Mouse (Mus musculus) kidney, embryonic 16.5 days (tissue): Measurements from ENCODE around the gene Abcc4. TPM values are rescaled to one million over a fixed set of nuclear protein-coding genes. Genes with fewer than 3 reads are reported as not detected.

Experiments
- ATAC-seq: fragments of 200-750 bp; cut with Nextera tagmentation; 2 replicates; pipeline ENCODE4 v1.8.0; 2017; ENCODE audit warnings: moderate TSS enrichment; ENCODE audit not compliant: low FRiP score, low TSS enrichment
- H3K27ac ChIP-seq: fragments of 300-500 bp; sonication (generic); 2 replicates; pipeline ENCODE4 v1.5.1; 2014; ENCODE audit warnings: low read length
- H3K27me3 ChIP-seq: fragments of 300-500 bp; sonication (generic); 2 replicates; pipeline ENCODE4 v1.6.1; 2014; ENCODE audit warnings: low read length, control low read depth, mixed read lengths; ENCODE audit not compliant: insufficient read depth
- H3K36me3 ChIP-seq: fragments of 300-500 bp; sonication (generic); 2 replicates; pipeline ENCODE4 v1.6.1; 2014; ENCODE audit warnings: low read length, control low read depth, mixed read lengths; ENCODE audit not compliant: insufficient read depth
- H3K4me1 ChIP-seq: fragments of 300-500 bp; sonication (generic); 2 replicates; pipeline ENCODE4 v1.6.1; 2014; ENCODE audit warnings: low read length, control low read depth, mixed read lengths; ENCODE audit not compliant: insufficient read depth
- H3K4me2 ChIP-seq: fragments of 300-500 bp; sonication (generic); replicated peaks from 2 replicates; pipeline ENCODE4 v1.6.1; 2014; ENCODE audit warnings: low read depth, low read length
- H3K4me3 ChIP-seq: fragments of 300-500 bp; sonication (generic); 2 replicates; pipeline ENCODE4 v1.5.1; 2014; ENCODE audit warnings: mild to moderate bottlenecking, low read length
- H3K9ac ChIP-seq: fragments of 300-500 bp; sonication (generic); replicated peaks from 2 replicates; pipeline ENCODE4 v1.6.1; 2014; ENCODE audit warnings: low read length
- H3K9me3 ChIP-seq: fragments of 300-500 bp; sonication (generic); 2 replicates; pipeline ENCODE4 v1.6.1; 2016; ENCODE audit warnings: low read length, control low read depth
- WGBS: fragments of 180-500 bp; shearing (Covaris S2); extraction: QIAGEN DNeasy Blood & Tissue Kit; methylation state at CpG from one replicate; pipeline ENCODE4 v1.1.7; 2014; 5-methylcytosine and 5-hydroxymethylcytosine counted together
- polyA plus RNA-seq: library from polyadenylated mRNA; unstranded; fragments of >200 nt; fragmentation: Nextera tagmentation; extraction: Ambion mirVana; gene quantifications from 2 replicates; pipeline ENCODE4 v1.2.1, GENCODE M21; 2015

Gene Abcc4
- polyA plus RNA-seq, 1 experiment from 2014 or later: 7.4 TPM

DNA sequence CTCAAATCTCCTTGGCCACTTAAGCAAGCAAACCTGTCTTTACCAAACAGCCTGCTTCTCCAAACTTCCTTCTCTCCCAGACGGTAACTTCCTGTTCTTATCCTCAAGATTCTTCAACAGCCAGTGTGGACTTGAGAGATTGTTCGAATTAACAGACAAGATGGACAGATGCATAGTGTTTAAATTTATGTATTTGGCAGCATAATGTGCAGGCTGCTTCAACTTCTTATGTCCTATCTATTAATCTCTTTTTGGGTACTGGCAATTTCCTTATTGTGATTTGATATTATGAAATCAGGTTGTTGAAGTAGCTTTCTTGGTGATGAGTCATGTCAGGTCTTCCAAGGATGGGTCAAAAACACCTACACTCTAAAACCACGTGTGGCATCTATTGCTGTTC, 229.7 kb downstream of the Abcc4 start:
- no peak for ATAC-seq
- peaks cover 14% of the 10 kb centered on the region for H3K4me1 ChIP-seq
- 85% methylated on average over 3 of the region's 3 CpGs for WGBS
- no peak overlapping the region for H3K4me3 ChIP-seq
- no peak overlapping the region for H3K4me2 ChIP-seq
- H3K27ac ChIP-seq: no peak overlapping the region
- no peaks in the 10 kb centered on the region for H3K36me3 ChIP-seq
- peaks cover 6% of the 10 kb centered on the region for H3K9me3 ChIP-seq
- no peak overlapping the region for H3K9ac ChIP-seq
- peaks cover 33% of the 10 kb centered on the region for H3K27me3 ChIP-seq

DNA sequence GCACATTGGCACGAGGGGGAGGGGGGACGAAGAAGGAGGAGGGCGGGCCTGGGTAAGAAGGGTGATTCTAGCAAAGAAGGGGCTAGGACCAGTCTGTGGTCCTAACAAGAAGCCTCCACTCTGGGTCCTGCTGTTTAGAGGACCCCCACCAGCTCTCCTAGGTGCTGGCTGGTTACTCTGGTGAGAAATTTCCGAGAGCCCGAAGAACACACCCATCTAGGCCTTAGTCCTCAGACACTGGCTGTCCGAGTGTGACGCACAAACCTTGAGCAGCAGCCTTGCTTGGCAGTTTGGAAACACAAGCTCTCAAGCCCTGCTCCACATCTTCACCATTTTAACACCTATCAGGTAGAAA, 230.9 kb downstream of the Abcc4 start:
- Histone ChIP-seq H3K9me3 (peaks cover 8% of the 10 kb centered on the region), H3K27me3 (peaks cover 42% of the 10 kb centered on the region), H3K4me1 (peaks cover 14% of the 10 kb centered on the region), H3K27ac (no peak overlapping the region), H3K4me3 (no peak overlapping the region), H3K9ac (no peak overlapping the region), H3K36me3 (no peaks in the 10 kb centered on the region), H3K4me2 (peak overlapping the region; percentile 95)
- 50% methylated on average over 7 of the region's 7 CpGs for WGBS
- no peak for ATAC-seq

DNA sequence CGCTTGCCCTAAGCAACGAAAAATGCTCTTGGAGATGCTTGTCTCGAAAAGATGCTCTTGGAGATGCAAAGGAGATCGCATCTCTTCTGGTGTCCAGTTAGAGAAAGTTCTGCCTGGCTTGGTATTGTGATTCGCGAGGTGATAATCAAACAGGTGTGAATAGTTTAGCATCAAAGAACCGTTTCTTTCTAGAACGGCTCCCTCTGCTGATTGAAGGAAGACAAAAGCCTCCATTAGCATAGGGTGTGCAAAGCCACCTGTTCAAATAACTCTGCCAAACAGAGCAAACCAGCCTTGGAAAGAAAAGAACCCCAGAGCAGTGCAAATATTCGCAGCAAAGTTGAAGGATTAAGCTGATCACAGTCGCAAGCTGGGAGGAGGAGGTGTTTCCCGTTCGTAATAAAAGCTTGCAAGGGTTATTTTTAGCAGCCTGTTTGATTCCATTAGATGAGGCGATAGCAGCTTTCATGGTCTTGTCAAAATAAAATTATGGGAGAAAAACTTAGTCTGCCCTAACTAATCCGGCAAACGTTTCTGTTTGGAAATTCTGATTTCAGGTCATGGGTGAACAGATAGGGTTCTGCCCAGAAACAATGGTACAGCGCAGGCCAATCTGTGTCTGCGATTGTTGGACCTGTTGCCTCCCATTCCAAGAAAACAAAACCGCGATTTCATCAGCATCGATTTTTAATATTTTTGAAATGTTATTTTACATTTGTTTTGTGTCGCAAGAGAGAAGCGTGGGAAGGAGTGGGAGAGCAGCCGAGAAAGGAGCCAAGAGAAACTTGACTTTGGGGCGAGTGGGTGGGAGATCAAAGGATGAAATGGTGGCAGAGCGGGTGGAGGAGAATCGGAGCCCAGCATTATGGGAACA, 231.6 kb downstream of the Abcc4 start:
- Histone ChIP-seq H3K4me3 (peak overlapping the region; percentile 57), H3K27me3 (peaks cover 42% of the 10 kb centered on the region), H3K9me3 (peaks cover 8% of the 10 kb centered on the region), H3K4me2 (peak overlapping the region; percentile 95), H3K4me1 (peaks cover 14% of the 10 kb centered on the region), H3K27ac (no peak overlapping the region), H3K36me3 (no peaks in the 10 kb centered on the region), H3K9ac (peak overlapping the region; percentile 58)
- WGBS: 12% methylated on average over 26 of the region's 26 CpGs
- ATAC-seq: 0 out of 2 replicates have a peak, but pooled peaks have one; percentile 40

DNA sequence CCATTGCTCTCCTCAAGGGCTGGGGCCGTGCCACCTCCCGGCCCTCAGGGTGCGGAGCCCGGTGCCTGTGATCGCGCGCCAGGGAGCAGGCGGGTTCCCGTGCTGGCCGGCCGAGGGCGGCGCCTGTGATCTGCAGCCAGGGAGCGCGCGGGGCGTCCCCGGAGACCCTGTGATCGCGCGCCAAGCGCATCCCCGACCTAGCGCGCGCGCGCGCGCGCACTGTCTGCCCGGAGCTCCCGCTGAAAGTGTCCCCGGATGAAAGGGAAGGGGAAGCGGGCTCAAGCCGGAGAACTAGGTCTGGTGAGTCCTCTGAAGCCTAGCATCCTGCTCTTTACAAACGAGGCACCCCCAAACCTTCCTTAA, 232.2 kb downstream of the Abcc4 start:
- H3K4me2 ChIP-seq: peak overlapping the region; percentile 95
- H3K4me1 ChIP-seq: peaks cover 14% of the 10 kb centered on the region
- peak; percentile 84 for ATAC-seq
- H3K4me3 ChIP-seq: peak overlapping the region; percentile 57
- H3K36me3 ChIP-seq: no peaks in the 10 kb centered on the region
- no peak overlapping the region for H3K27ac ChIP-seq
- peaks cover 8% of the 10 kb centered on the region for H3K9me3 ChIP-seq
- peak overlapping the region; percentile 58 for H3K9ac ChIP-seq
- H3K27me3 ChIP-seq: peaks cover 42% of the 10 kb centered on the region
- under 1% methylated on average over 36 of the region's 37 CpGs for WGBS

DNA sequence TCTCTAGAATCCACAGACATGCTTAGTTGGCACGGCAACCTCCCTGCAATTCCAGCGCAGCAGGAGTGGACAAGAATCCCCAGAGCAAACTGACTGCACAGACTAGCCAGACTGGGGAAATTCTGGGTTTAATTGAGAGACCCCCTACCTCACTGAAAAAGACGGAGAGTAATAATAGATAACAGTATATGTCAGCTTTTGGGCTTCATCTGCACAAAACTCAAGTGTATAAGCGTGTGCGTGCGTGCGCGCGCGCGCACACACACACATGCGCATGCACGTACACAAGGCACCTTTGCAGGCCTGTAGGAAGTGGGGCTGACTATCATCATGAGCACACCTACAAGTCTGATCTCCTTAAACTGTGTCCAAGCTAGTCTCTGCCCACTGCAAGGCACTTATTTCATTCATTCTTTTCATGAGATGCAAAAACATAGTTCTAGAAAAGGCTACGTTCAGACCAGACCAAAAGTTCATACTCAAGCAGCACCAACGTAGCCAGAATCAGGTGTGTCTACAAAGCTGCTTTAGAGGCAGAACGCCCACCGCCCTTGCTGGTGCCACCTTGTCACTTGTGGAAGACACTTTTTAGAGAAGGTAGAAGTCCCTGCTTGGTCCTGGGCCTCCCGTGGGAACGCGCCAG, 232.7 kb downstream of the Abcc4 start:
- ATAC-seq: 0 out of 2 replicates have a peak, but pooled peaks have one; percentile 12
- Histone ChIP-seq H3K4me3 (peak overlapping the region; percentile 57), H3K36me3 (no peaks in the 10 kb centered on the region), H3K4me1 (peaks cover 14% of the 10 kb centered on the region), H3K9me3 (peaks cover 8% of the 10 kb centered on the region), H3K27me3 (peaks cover 42% of the 10 kb centered on the region), H3K27ac (no peak overlapping the region), H3K9ac (peak overlapping the region; percentile 58), H3K4me2 (peak overlapping the region; percentile 95)
- WGBS: 17% methylated on average over 20 of the region's 20 CpGs

DNA sequence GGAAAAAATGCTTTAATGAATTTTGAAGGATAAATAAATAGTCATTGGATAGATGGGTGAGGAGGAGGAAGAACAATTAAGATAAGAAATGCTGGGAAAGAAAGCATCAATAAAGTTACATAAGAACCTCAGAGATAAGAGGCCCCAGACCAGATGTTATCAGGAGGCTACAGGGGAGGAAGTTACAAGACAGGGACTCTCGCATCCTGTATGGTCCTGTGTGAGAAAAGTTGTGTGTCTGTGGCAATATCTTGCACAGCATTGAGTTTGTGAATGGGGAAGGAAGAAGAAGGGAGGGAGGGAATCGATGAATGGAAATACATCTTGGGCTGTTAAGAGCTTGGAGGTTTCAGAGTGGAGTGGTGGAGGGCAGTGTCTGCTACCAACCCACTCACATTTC, 240.7 kb downstream of the Abcc4 start:
- ATAC-seq: no peak
- no peaks in the 10 kb centered on the region for H3K9me3 ChIP-seq
- whole genome bisulfite sequencing: 83% methylated on average over 2 of the region's 2 CpGs
- no peak overlapping the region for H3K4me3 ChIP-seq
- H3K27ac ChIP-seq: no peak overlapping the region
- H3K27me3 ChIP-seq: peaks cover 3% of the 10 kb centered on the region; the same call in 1 of the 2 replicates
- no peaks in the 10 kb centered on the region for H3K36me3 ChIP-seq
- H3K4me2 ChIP-seq: no peak overlapping the region
- H3K4me1 ChIP-seq: no peaks in the 10 kb centered on the region
- no peak overlapping the region for H3K9ac ChIP-seq

DNA sequence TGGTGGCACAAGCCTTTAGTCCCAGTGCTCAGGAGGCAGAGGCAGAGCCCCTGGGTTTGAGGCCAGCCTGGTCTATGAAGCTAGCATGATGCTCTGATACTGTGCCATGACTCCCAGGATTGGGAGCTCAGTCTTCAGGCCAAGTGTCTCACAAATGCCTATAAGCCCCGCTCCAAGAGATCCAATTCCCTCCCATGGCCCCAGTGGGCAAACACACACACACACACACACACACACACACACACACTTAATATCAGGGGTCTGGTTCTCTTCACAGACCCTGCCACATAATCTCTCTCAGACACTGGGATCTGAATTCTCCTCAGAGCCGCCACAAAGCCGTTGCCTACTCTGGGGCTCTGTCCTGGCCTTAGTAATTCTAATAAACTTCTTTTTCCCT, 241.6 kb downstream of the Abcc4 start:
- Histone ChIP-seq H3K4me2 (no peak overlapping the region), H3K9me3 (no peaks in the 10 kb centered on the region), H3K9ac (no peak overlapping the region), H3K27ac (no peak overlapping the region), H3K36me3 (no peaks in the 10 kb centered on the region), H3K4me3 (no peak overlapping the region), H3K4me1 (no peaks in the 10 kb centered on the region), H3K27me3 (no peaks in the 10 kb centered on the region)
- no peak for ATAC-seq
- WGBS: 89% methylated on average over 3 of the region's 3 CpGs

DNA sequence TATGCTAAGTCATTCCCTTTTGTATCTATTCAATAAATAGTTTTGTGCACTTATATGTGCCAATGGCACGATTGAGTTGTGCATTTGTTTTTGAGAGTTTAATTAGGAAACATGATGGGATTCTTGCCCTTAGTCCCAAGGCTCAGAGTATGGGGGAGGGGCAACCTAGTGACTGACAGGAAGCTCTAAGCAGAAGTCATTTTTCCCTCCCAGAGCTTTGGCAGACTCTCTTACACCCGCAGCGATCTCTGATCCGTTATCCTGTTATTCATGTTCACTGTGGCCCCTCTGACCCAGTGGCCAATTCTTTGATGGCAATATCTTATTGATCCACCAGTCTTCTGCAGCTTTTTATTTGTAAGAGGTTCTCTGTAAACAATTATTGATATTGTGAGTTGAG, 253.4 kb downstream of the Abcc4 start:
- Histone ChIP-seq H3K9ac (no peak overlapping the region), H3K36me3 (no peaks in the 10 kb centered on the region), H3K27me3 (no peaks in the 10 kb centered on the region), H3K4me1 (no peaks in the 10 kb centered on the region), H3K27ac (no peak overlapping the region), H3K4me2 (no peak overlapping the region), H3K4me3 (no peak overlapping the region), H3K9me3 (no peaks in the 10 kb centered on the region)
- WGBS: 68% methylated on average over 4 of the region's 4 CpGs
- ATAC-seq: no peak

DNA sequence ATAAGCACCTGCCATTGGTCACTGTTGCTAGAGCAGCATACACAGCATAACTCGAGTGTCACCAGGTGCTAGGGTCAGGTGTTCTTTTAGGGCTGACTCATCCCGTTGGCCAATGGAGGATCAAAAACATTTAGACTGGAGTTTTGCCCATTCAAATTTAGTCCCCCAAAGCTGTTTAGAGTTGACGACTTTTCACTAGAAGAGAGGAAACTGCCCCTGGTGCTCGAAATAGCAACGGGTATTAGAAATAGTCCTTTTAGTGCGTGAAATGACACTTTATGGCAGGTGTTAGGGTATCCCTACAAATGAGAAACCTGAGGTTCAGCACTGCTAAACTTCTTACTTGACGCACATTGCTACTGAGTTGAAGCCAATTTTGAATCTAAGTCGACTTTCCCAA, 265.9 kb downstream of the Abcc4 start:
- H3K9me3 ChIP-seq: no peaks in the 10 kb centered on the region

More for the DNA sequence above, 265.9 kb downstream of the Abcc4 start:
- ATAC-seq: no peak
- H3K4me1 ChIP-seq: peaks cover 15% of the 10 kb centered on the region
- H3K4me2 ChIP-seq: no peak overlapping the region
- no peak overlapping the region for H3K4me3 ChIP-seq
- no peaks in the 10 kb centered on the region for H3K36me3 ChIP-seq
- 67% methylated on average over 8 of the region's 8 CpGs for WGBS
- no peak overlapping the region for H3K27ac ChIP-seq
- H3K9ac ChIP-seq: no peak overlapping the region
- peaks cover 70% of the 10 kb centered on the region for H3K27me3 ChIP-seq
